Mouse (Mus musculus) CD4-positive helper T cell, adult 2 months (primary cell): Measurements from ENCODE around the gene Timm17b.
"Not testable (repeated sequence)": the region's sequence is repeated elsewhere in the genome, so short reads cannot be mapped to it uniquely, and the experiment has no call there.

Experiments
- DNase-seq: peaks from one replicate; pipeline ENCODE4 v3.0.0-alpha.2; 2012; ENCODE audit warnings: low read depth, missing footprints, low spot score

The Timm17b gene

GRCm38 (mm10) chrX:7898880-7899874 is at the start of gene Timm17b, which contains the start of gene Pqbp1:
Gene Timm17b, plus strand, starts transcription at chrX:7899357.
Gene Pqbp1, minus strand, starts transcription at chrX:7899269.
- DNase-seq = peak; percentile 94

- DNase-seq = peak; percentile 64
Measured at GRCm38 (mm10) chrX:7854578-7854977, 44.6 kb upstream of the Timm17b start.

GRCm38 (mm10) chrX:7859191-7859753 is 39.9 kb upstream of the Timm17b start:
- no peak for DNase-seq

- DNase-seq = no peak
Measured at GRCm38 (mm10) chrX:7863181-7863580, 36.0 kb upstream of the Timm17b start.

GRCm38 (mm10) chrX:7864551-7864950 is 34.6 kb upstream of the Timm17b start:
- no peak for DNase-seq

- DNase-seq = peak; percentile 86
Measured at GRCm38 (mm10) chrX:7865343-7865742, 33.8 kb upstream of the Timm17b start.

GRCm38 (mm10) chrX:7865786-7866185 is 33.4 kb upstream of the Timm17b start:
- peak; percentile 58 for DNase-seq

- DNase-seq = no peak
Measured at GRCm38 (mm10) chrX:7867141-7867540, 32.0 kb upstream of the Timm17b start.

GRCm38 (mm10) chrX:7868506-7868905 is 30.7 kb upstream of the Timm17b start:
- DNase-seq = no peak

GRCm38 (mm10) chrX:7869826-7870225 is 29.3 kb upstream of the Timm17b start:
- no peak for DNase-seq

GRCm38 (mm10) chrX:7878007-7878419 is 21.1 kb upstream of the Timm17b start, which contains the start of gene Pim2:
Gene Pim2, plus strand, starts transcription at chrX:7878262.
- peak; percentile 95 for DNase-seq

GRCm38 (mm10) chrX:7878495-7878894 is 20.7 kb upstream of the Timm17b start:
- DNase-seq = peak; percentile 61

GRCm38 (mm10) chrX:7879819-7880218 is 19.3 kb upstream of the Timm17b start:
- DNase-seq = peak; percentile 83

GRCm38 (mm10) chrX:7883841-7884567 is 15.2 kb upstream of the Timm17b start, which contains the start of gene Slc35a2:
Gene Slc35a2, plus strand, starts transcription at chrX:7884028.
- peak; percentile 81 for DNase-seq

GRCm38 (mm10) chrX:7898211-7898610 is 946 bp upstream of the Timm17b start:
- no peak for DNase-seq

- no peak for DNase-seq
Measured at GRCm38 (mm10) chrX:7904441-7904840, 5.3 kb downstream of the Timm17b start.

GRCm38 (mm10) chrX:7907735-7908134 is 8.6 kb downstream of the Timm17b start, which contains the start of gene Gm10491:
Gene Gm10491, minus strand, starts transcription at chrX:7907835.
- DNase-seq = no peak

- not testable (repeated sequence) for DNase-seq
Measured at GRCm38 (mm10) chrX:7909242-7909641, 10.1 kb downstream of the Timm17b start, which contains the start of gene Gm10490. Gene Gm10490, plus strand, starts transcription at chrX:7909542.

- no peak for DNase-seq
Measured at GRCm38 (mm10) chrX:7910473-7910872, 11.3 kb downstream of the Timm17b start.

- DNase-seq = peak; percentile 8
Measured at GRCm38 (mm10) chrX:7915669-7916068, 16.5 kb downstream of the Timm17b start.

- not testable (repeated sequence) for DNase-seq
Measured at GRCm38 (mm10) chrX:7917960-7918359, 18.8 kb downstream of the Timm17b start.
